Mouse (Mus musculus): ENCODE results near the gene Ap1b1.

- TF ChIP-seq CTCF (conservative IDR thresholded peaks at IDR 0.05; ENCODE audit: low read length) = no peak
- no peak for TF ChIP-seq POU5F1 (IDR thresholded peaks at IDR 0.05; ENCODE audit: borderline replicate concordance, low read length)
- TF ChIP-seq NANOG (IDR thresholded peaks at IDR 0.05; ENCODE audit: borderline replicate concordance, low read length) = no peak
Measured at GRCm38 (mm10) chr11:4998762-4999161, 12.1 kb downstream of the Ap1b1 start.
